Mouse (Mus musculus) heart, adult 9 months (tissue): Measurements from ENCODE around the gene Agxt2.

ENCODE experiments used
- DNase-seq, 2 experiments: peaks; one replicate each; pipeline ENCODE4 v3.0.0; 2022; ENCODE audit warnings: low spot score in 2 of 2

Gene Agxt2

DNA sequence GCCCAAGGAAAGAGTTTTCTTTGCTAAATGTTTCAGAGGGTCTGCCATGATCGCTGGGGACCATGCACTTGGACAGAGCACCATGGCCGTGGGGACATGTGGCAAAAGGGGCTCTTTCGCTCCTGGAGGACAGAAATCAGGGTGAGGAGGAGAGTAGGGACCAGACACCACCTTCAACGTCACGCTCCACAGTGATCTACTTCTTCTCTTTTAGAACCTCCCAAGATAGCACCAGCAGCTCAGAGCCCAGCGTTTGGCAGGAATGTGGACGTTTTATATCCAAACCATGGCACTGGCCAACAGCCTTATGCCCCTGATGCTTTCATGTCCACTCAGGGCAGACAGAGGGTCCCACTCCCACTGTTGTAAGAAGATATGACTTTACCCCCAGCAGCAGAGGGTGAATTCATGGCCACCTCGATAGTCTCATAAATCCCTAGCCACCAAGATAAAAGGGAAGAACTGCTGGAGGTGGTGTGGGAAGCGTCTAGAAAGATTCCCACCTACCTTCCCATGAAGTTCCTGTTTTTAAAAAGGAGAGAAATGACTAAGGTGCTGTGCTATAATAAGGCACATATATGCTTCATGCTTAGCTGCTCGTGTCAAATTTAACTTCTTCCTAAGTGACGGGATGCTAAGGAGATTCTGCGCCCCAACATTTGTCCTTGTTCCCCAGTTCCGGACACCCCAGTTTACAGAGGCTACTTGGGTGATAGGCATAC lies 68.4 kb downstream of the Agxt2 start:
- no peak for DNase-seq

DNA sequence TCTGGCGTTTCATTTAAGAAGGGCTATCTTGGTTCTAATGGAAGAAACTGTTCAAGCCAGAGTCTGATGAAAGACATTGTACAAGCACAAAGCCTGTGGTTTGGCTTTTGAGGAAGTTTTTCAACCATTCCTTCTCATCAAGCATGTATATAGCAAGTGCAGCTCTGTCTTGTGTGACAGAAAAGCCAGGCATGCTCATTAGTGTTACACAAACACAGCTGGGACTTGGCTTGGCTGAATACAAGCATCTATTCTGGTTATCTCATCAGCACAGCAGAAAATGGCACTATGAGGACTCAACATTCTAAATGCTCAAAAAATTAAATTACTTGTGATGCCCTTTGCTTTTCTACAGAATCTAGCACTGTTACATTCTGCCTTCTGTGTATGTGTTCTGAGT lies 78.6 kb downstream of the Agxt2 start:
- DNase-seq, result no peak

DNA sequence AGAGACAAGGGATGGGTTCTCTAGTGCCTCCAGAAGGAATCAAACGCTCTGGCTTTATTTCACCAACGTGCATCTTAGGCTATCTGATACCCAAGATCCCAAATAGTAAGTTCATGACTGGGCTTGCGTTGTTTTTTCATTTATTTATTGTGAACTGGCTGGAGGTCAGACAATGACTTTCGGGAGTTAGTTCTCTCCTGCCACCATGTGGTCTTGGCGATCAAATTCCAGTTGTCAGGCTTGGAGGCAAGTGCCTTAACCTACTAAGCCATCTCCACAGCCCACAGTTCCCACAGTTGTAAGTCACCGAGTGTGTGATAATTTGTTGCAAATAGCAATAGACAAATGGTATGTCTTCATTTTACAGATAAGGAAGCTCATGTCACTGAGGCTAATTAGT lies 81.6 kb downstream of the Agxt2 start:
- no peak for DNase-seq

DNA sequence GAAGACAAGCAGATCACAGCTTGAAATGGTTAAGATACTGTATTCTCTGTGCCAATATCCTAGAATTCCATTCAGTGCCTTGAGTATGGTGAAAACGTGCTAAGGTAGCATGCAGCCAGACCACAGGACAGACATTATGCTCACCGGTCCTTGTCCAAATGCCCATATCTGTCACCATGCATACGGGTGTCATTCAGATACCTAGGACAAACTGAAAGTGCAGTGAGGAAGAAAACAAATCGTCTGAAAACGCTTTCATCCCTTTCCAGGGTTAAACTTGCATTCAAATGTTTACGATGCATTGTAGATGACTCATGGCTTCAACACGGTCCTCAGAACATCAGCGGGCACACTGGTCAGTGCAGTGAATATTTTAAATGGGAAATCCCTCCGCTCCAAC lies 83.2 kb downstream of the Agxt2 start:
- no peak for DNase-seq

DNA sequence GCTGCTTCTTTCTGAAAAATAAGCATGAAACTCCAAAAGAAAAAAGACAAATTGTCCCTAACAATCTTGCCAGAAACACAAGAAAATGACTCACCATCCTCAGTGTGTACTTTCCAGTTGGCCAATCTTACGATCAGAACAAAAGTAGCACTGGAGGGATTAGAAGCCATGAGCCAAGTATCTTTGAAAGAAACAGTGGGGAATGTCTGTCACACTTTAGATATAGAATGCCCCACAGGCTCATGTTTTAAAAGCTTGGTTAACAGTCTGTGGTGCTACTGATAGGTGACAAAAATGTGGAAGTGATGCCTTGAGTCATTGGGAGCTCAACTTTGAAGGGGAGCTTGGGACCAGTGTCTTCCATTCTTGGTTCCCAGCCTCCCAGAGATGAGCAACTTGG lies 83.9 kb downstream of the Agxt2 start:
- DNase-seq, result peak in 1 of 2 experiments; percentile 10

GRCm38 (mm10) chr15:10447102-10447501 lies 88.8 kb downstream of the Agxt2 start:
- no peak for DNase-seq
